Mouse (Mus musculus) G1E-ER4 (cell line): ENCODE data around the gene Ccdc183. TPM values are rescaled to one million over a fixed set of nuclear protein-coding genes. Genes with fewer than 3 reads are reported as not detected.

Experiments
- GATA1 ChIP-seq: IDR thresholded peaks from one replicate; pipeline ENCODE4 v1.8.0; 2012; ENCODE audit warnings: low read length, inconsistent platforms
- polyA plus RNA-seq: library from polyadenylated mRNA; stranded (reverse); fragments of >175 nt; gene quantifications from 2 replicates; pipeline ENCODE4 v1.2.3, GENCODE M21; 2012

Gene Ccdc183
- not detected in 2 replicates for polyA plus RNA-seq

DNA sequence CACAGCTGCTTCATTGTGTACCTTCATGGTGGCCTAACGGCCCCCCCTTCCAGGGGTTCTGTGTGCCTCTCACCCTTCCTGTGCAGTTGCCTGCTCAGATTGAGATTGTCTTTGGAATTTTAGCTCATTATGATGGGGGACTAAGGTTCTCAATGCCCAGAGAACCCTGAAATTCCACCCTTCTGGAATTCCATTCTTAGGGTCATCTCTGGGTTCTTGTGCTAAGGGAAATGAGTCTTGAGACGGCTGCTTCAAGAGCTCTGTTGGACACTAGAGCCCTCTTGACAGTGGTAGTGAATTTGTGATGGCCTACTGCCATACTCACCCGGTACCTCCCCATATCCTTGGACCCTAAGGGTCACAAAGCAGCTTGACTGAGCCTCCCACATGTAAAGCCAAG, at the start of gene Ccdc183:
Gene Ccdc183 (minus strand): TSS at position 101 of the 400 bp plus-strand sequence.
- no peak for TF ChIP-seq GATA1

- no peak for TF ChIP-seq GATA1
These were observed 49.0 kb upstream of the Ccdc183 start for GRCm38 (mm10) chr2:25666516-25666915.

GRCm38 (mm10) chr2:25664125-25664524, 46.6 kb upstream of the Ccdc183 start:
- no peak for TF ChIP-seq GATA1

DNA sequence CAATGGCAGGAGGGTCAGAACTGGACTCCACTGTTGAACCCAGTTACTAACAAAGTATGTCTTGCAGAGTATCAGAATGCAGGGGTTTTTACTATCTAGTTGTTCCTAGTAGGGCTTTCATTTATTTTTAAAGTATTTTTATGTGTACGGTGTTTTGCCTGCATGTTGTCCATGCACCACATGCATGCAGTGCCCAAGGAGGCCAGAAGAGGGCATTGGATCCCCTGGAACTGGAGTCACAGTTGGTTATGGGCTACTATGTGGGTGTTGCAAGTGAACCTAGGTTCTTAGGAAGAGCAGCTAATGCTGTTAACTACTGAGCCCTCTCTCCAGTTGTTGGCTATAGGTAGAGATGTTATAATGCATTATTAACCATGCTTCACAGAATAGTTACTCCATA, 46.0 kb upstream of the Ccdc183 start:
- TF ChIP-seq GATA1: no peak

- no peak for TF ChIP-seq GATA1
These were observed 43.9 kb upstream of the Ccdc183 start for GRCm38 (mm10) chr2:25661245-25661970.

DNA sequence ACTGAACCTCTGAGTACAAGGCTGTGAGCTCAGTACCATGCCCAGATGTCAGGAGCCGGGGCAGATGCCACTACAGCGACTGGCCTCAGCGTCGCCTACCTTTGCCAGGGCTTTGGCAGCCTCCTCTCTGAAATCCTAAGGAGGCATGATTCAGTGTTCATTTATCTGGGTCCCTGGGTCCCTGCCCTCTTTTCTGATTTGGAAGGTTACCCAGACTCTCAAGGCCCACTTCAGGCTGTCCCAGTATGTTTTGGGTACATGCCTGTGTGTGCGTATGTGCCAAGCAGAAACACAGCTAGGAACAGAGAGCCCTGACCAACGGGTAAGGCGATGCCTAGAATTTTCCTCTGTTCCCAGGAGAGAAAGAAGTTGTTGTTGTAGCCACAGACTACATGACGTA, 42.8 kb upstream of the Ccdc183 start:
- TF ChIP-seq GATA1: no peak

GRCm38 (mm10) chr2:25657652-25658051, 40.2 kb upstream of the Ccdc183 start, which contains the start of gene Lcn5:
Gene Lcn5 (plus strand): TSS chr2:25657952.
- TF ChIP-seq GATA1: no peak

DNA sequence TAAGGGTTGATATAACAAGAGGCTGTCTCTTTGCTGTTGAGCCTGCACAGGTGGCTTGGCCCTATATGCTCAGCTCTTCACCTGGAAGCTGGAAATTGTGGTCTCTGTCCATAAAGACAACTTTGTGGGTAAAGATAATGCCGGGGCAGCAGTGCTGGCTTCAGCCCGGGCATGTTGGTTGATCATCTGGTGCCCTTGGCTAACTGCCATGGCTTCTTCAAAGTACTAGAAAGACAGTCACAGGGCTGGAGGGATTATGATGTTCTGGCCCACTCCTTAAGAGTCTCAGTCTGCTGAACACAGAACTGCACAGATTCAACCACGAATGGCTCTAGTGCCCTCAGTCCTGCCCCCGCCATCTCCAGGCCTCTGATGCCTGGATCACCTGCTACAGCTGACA, 39.8 kb upstream of the Ccdc183 start:
- TF ChIP-seq GATA1: no peak

GRCm38 (mm10) chr2:25656691-25657090, 39.2 kb upstream of the Ccdc183 start:
- no peak for TF ChIP-seq GATA1

- TF ChIP-seq GATA1: no peak
These were observed 37.0 kb upstream of the Ccdc183 start for GRCm38 (mm10) chr2:25654502-25654901.

DNA sequence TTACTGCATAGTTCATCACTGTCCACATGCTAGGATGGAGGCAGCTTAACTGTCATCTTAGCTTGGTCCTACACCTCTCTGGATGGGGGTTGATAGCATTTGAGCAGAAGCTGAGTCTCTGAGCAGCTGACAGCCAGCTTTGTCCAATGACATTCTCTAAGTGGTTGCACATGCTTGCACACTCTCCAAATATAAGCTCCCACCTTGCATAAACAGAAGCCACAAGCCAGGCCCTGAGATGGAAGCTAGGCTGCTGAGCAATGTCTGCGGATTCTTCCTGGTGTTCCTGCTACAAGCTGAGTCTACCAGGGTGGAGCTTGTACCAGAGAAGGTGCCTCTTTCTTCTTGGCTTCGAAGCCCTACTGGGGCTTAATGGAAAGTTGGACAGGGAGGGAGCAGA, 35.4 kb upstream of the Ccdc183 start, which contains the start of gene Lcn8:
Gene Lcn8 (plus strand): TSS at position 219 of the 400 bp plus-strand sequence.
- no peak for TF ChIP-seq GATA1

- no peak for TF ChIP-seq GATA1
These were observed 22.4 kb upstream of the Ccdc183 start for GRCm38 (mm10) chr2:25639890-25640289.

DNA sequence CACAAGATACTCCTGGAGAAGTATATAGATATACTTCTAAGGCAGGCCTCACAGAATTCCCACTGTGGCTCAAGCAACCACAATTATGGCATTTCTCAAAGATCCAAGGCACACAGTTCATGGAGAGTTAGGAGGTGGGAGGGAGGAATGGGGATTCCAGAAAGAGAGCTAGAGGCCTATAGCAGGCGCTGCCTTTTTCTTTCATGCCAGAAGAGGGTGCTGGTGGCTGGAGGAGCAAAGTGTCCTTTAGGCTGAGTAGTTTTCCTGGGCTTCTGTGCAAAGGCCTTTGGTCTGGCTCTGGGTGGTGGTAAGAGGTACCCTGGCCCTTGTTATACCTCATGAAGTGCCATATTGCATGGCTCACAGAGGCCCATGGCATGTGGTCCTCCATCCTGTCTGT, 16.6 kb upstream of the Ccdc183 start:
- TF ChIP-seq GATA1: no peak

- no peak for TF ChIP-seq GATA1
These were observed 16.1 kb upstream of the Ccdc183 start for GRCm38 (mm10) chr2:25633616-25634015.

DNA sequence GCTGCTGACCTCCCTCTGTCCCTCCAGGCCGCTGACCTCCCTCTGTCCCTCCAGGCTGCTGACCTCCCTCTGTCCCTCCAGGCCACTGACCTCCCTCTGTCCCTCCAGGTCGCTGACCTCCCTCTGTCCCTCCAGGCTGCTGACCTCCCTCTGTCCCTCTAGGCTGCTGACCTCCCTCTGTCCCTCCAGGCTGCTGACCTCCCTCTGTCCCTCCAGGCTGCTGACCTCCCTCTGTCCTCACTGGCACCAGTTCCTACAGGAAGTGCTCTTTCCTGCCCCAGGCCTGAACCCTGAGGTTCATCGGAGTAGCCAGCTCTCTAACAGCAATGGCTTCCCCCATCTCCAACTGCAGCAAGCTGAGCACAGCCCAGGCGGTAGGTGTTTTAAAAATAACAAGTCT, 11.3 kb upstream of the Ccdc183 start:
- TF ChIP-seq GATA1: no peak

GRCm38 (mm10) chr2:25627811-25628210, 10.3 kb upstream of the Ccdc183 start, which contains the start of gene Fcna:
Gene Fcna (minus strand): TSS chr2:25628030.
- TF ChIP-seq GATA1: no peak

- TF ChIP-seq GATA1: no peak
These were observed 8.5 kb upstream of the Ccdc183 start for GRCm38 (mm10) chr2:25625986-25626385.
